Comparison of ENCODE assay signal across 21 mouse cellular contexts in genomic region chr9:28328434-28328833, GRCm38 (mm10).
"Had no signal": no experiment of that assay in that cellular context is flagged by ENCODE, and none has a peak within 500 bp of the region (broad histone marks: within the 10 kb centered on the region; RNA-seq: fewer than 3 reads in every experiment).

No protein-coding gene starts in this region.

- H3K9me3 ChIP-seq: intestine, embryonic 15.5 days; kidney, embryonic 15.5 days; limb, embryonic 10.5 days; limb, embryonic 13.5 days; liver, embryonic 12.5 days; liver, embryonic 15.5 days; lung, embryonic 15.5 days; neural tube, embryonic 12.5 days had no signal

- H3K9ac ChIP-seq: intestine, embryonic 15.5 days; kidney, embryonic 15.5 days; limb, embryonic 13.5 days; liver, embryonic 12.5 days; liver, embryonic 15.5 days; lung, embryonic 15.5 days; neural tube, embryonic 12.5 days had no signal

- H3K27me3 ChIP-seq: intestine, embryonic 15.5 days; kidney, embryonic 15.5 days; limb, embryonic 13.5 days; liver, embryonic 12.5 days; liver, embryonic 15.5 days; lung, embryonic 15.5 days; neural tube, embryonic 12.5 days had no signal

- H3K36me3 ChIP-seq: intestine, embryonic 15.5 days; kidney, embryonic 15.5 days; limb, embryonic 10.5 days; limb, embryonic 13.5 days; liver, embryonic 12.5 days; liver, embryonic 15.5 days; lung, embryonic 15.5 days; neural tube, embryonic 12.5 days had no signal

- ATAC-seq: intestine, embryonic 15.5 days; liver, embryonic 12.5 days had no signal

- H3K4me1 ChIP-seq: intestine, embryonic 15.5 days; kidney, embryonic 15.5 days; limb, embryonic 10.5 days; limb, embryonic 13.5 days; liver, embryonic 12.5 days; liver, embryonic 15.5 days; lung, embryonic 15.5 days had no signal

- H3K4me3 ChIP-seq: intestine, embryonic 15.5 days; kidney, embryonic 15.5 days; limb, embryonic 10.5 days; limb, embryonic 13.5 days; liver, embryonic 12.5 days; liver, embryonic 15.5 days; lung, embryonic 15.5 days; neural tube, embryonic 12.5 days had no signal

- H3K4me2 ChIP-seq: intestine, embryonic 15.5 days; kidney, embryonic 15.5 days; limb, embryonic 13.5 days; liver, embryonic 12.5 days; liver, embryonic 15.5 days; lung, embryonic 15.5 days; neural tube, embryonic 12.5 days had no signal

- H3K27ac ChIP-seq: intestine, embryonic 15.5 days; kidney, embryonic 15.5 days; limb, embryonic 10.5 days; limb, embryonic 13.5 days; liver, embryonic 12.5 days; liver, embryonic 15.5 days; lung, embryonic 15.5 days; neural tube, embryonic 12.5 days; stomach, postnatal 0 days had no signal

- DNase-seq: kidney, adult 11 months; kidney, adult 8-10 months; kidney, postnatal 10 days; kidney, postnatal 36 days; liver; lung, adult 18-20 months; lung, postnatal 10 days; lung, postnatal 36 days; right cerebral cortex, postnatal 4 days; thymus, adult 2 months; thymus, postnatal 14 days; thymus, postnatal 4 days had no signal
